Mouse (Mus musculus) thymus, adult 2 months (tissue): ENCODE measurements around the gene Tgfbr2. TPM values are rescaled to one million over a fixed set of nuclear protein-coding genes. Genes with fewer than 3 reads are reported as not detected.

Source experiments
- DNase-seq: peaks from one replicate; pipeline ENCODE4 v3.0.0; 2021
- H3K27ac ChIP-seq: fragments of 200-500 bp; 2 replicates; pipeline ENCODE4 v1.5.1; 2012; ENCODE audit warnings: low read length, control low read depth; ENCODE audit not compliant: control insufficient read depth, insufficient read depth
- H3K27me3 ChIP-seq: fragments of 200-500 bp; 2 replicates; pipeline ENCODE4 v1.6.1; 2012; ENCODE audit warnings: mild to moderate bottlenecking, low read length, moderate library complexity, mixed read lengths; ENCODE audit not compliant: control insufficient read depth, insufficient read depth
- H3K36me3 ChIP-seq: fragments of 200-500 bp; 2 replicates; pipeline ENCODE4 v1.6.1; 2012; ENCODE audit warnings: mild to moderate bottlenecking, low read length, moderate library complexity; ENCODE audit not compliant: control insufficient read depth, insufficient read depth
- H3K4me1 ChIP-seq: fragments of 200-500 bp; replicated peaks from 2 replicates; pipeline ENCODE4 v1.6.1; 2012; ENCODE audit warnings: low read length; ENCODE audit not compliant: control insufficient read depth, insufficient read depth
- H3K4me3 ChIP-seq: fragments of 200-500 bp; 2 replicates; pipeline ENCODE4 v1.5.1; 2012; ENCODE audit warnings: mild to moderate bottlenecking, low read length, control low read depth, moderate library complexity; ENCODE audit not compliant: control insufficient read depth, insufficient read depth
- CTCF ChIP-seq: fragments of 200-500 bp; IDR thresholded peaks from 2 replicates; pipeline ENCODE4 v1.5.1; 2012; ENCODE audit warnings: mild to moderate bottlenecking, control low read depth, low read length, moderate library complexity, borderline replicate concordance; ENCODE audit not compliant: control insufficient read depth, poor library complexity, insufficient read depth; ENCODE audit errors: extremely low read depth
- POLR2A ChIP-seq: fragments of 200-500 bp; IDR thresholded peaks from 2 replicates; pipeline ENCODE4 v1.6.1; 2012; ENCODE audit warnings: mild to moderate bottlenecking, low read length, control low read depth, moderate library complexity; ENCODE audit not compliant: control insufficient read depth, poor library complexity, insufficient read depth; ENCODE audit errors: extremely low read depth
- WGBS: fragments of 180-500 bp; shearing (Covaris S2); methylation state at CpG from one replicate; pipeline ENCODE4 v1.1.7; 2018; 5-methylcytosine and 5-hydroxymethylcytosine counted together
- polyA plus RNA-seq: library from polyadenylated mRNA; depleted of rRNA; stranded (reverse); fragments of >200 nt; gene quantifications from 2 replicates; pipeline ENCODE4 v1.2.3, GENCODE M21; 2012

Tgfbr2 gene
- polyA plus RNA-seq, 1 experiment: 57.2 TPM

DNA sequence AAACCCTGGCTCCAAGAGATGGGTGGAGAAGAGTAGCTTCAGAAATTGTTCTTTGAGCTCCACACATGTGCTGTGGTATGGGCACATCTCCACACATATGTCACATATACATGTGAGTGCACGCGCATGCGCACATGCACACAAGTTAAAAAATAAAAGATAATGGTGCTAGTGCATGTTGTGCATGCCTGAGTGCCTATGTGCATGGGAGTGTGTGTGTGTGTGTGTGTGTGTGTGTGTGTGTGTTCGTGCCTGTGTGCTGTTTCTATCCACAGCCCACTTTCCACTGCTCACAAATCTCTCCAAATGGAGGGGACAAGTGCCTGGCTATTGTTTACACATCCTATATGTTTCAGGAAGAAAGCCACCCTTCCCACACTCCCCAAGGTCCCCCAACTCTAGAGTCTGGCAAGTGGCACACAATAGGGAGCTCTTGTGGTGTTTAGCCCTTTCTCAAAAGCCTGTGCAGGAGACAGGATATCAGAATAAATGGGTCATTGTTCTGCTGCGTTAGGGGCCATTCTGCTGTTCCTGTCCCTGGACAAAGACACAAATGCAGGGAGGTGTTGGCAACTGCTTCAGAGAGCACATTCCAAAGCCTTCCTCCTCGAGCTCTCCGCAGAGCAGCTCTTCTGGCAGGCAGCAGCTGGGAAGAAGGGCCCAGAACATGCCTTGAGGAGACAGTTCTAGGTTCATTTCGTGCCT lies 37.9 kb upstream of the Tgfbr2 start:
- no peak for DNase-seq
- WGBS: 93% methylated on average over 8 of the region's 8 CpGs
- Histone ChIP-seq H3K27ac (peak overlapping the region; percentile 42), H3K4me3 (no peak overlapping the region), H3K36me3 (no peaks in the 10 kb centered on the region), H3K4me1 (peaks cover 34% of the 10 kb centered on the region), H3K27me3 (no peaks in the 10 kb centered on the region)
- TF ChIP-seq CTCF (no peak), POLR2A (no peak)

DNA sequence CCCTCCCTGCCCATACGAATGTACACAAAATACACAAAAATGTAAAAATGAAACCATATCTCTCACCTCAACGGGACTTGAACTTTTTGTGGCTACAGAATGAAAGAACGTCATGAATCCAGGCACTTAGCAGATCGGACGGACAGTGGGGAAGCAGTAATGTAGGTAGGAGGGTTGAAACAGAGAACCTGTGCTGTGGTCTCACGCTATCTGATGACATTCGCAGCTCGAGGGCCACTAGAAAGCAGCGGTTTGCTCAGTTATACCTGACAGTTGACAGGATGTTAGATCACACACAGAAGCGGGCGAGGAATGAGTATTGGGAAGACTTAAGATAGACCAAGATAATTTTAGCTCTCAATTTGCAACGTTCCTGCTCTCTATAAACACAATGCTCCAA lies 36.9 kb upstream of the Tgfbr2 start:
- Histone ChIP-seq H3K36me3 (no peaks in the 10 kb centered on the region), H3K4me1 (peaks cover 34% of the 10 kb centered on the region), H3K27ac (peak overlapping the region; percentile 60), H3K4me3 (peak overlapping the region; percentile 40), H3K27me3 (no peaks in the 10 kb centered on the region)
- WGBS: 41% methylated on average over 12 of the region's 12 CpGs
- TF ChIP-seq POLR2A (no peak), CTCF (no peak)
- DNase-seq: no peak

DNA sequence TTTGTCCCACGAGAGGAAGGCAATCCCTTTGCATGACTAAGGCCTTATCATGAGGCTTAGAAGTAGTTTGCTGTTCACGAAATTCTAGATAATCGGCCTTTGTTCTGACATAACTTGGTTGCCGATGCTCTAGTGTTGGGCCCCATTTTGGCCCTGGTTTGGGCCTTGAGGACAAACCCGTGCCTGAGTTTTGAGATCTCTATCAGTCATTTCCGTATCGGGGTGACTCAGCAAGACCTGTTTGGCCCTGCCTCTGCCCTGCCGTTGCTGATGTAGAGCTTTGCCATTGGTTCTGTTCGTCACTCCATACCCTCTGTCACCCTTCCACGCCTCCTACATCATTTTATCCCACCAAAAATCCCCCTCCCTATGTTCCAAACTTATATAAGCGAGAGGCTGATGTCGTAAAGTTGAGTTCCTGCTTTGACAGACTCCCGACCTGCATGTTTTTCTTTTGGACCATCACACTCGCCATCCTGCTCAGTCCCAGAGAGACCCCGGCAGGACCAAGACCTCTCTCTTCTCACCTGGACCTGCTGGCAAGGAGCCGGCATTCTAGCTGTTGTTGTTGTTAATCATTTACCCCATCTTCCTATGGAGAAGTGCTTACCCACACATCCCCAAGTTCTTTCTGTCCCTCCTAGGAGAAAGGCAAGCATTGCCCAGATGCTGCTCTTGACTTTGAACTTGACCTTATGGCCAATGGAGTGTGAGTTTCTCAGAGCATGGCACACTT lies 33.2 kb upstream of the Tgfbr2 start:
- Histone ChIP-seq H3K4me3 (no peak overlapping the region), H3K36me3 (no peaks in the 10 kb centered on the region), H3K4me1 (peaks cover 13% of the 10 kb centered on the region), H3K27ac (no peak overlapping the region), H3K27me3 (no peaks in the 10 kb centered on the region)
- no peak for TF ChIP-seq CTCF
- TF ChIP-seq POLR2A: no peak
- 90% methylated on average over 16 of the region's 16 CpGs for WGBS
- no peak for DNase-seq

DNA sequence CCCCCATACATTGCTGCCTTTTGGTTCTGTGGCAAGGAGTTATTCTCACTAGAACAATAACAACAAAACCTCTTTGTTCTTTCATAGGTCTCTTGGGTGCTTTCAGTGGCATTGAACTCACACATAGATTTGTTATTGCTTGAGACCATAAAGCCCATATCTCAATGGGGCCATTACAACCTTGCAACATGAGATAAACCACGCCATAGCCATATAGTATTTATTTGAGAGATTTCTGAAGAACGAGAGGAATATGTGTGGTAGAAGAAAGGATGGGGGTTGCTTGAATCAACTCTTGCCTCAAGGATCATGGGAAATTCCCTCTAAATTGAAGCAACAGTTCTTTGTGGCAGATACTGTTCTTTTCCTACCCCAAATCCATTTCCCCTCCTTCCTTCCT lies 31.7 kb upstream of the Tgfbr2 start:
- Histone ChIP-seq H3K27ac (no peak overlapping the region), H3K36me3 (no peaks in the 10 kb centered on the region), H3K4me3 (no peak overlapping the region), H3K27me3 (no peaks in the 10 kb centered on the region), H3K4me1 (peaks cover 2% of the 10 kb centered on the region; the same call in 1 of the 2 replicates)
- DNase-seq: no peak
- 99% methylated on average over 2 of the region's 2 CpGs for WGBS
- no peak for TF ChIP-seq CTCF
- TF ChIP-seq POLR2A: no peak

DNA sequence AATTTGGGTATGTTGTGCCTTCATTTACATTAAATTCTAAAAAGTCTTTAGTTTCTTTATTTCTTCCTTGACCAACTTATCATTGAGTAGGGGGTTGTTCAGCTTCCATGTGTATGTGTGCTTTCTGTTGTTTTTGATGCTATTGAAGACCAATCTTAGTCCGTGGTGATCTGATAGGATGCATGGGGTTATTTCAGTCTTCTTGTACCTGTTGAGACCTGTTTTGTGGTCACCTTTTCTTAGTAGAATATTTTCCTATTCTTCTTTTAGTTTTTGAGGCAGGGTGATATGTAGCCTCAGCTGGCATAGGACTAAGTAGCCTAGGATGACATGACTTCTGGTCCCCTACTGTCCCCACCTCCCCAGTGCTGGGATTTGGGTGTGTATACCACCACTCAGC lies 28.5 kb upstream of the Tgfbr2 start:
- Histone ChIP-seq H3K27me3 (no peaks in the 10 kb centered on the region), H3K4me1 (no peaks in the 10 kb centered on the region), H3K27ac (no peak overlapping the region), H3K4me3 (no peak overlapping the region), H3K36me3 (no peaks in the 10 kb centered on the region)
- no peak for TF ChIP-seq POLR2A
- no peak for TF ChIP-seq CTCF
- WGBS: 87% methylated on average over 1 of the region's 1 CpGs
- no peak for DNase-seq

DNA sequence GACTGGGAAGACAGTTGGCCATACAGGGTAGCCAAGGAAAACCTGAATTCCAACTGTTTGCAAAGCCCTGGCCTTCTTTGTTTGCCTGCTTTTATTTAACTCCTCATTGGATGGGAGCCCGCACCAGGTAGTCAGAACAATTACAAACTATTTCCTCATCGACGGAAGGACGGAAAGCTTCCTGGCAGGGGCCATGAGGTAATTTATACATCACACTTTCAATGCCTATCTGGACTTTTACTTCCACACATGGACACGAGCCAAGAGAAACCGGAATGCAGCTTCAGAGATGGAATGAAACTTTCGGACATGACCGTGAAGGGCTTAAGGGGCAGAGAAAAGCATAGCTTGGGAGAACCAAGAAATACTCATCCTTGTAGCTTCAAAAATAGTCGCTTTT lies 24.0 kb upstream of the Tgfbr2 start:
- Histone ChIP-seq H3K4me3 (no peak overlapping the region), H3K27me3 (no peaks in the 10 kb centered on the region), H3K36me3 (no peaks in the 10 kb centered on the region), H3K4me1 (0 out of 2 replicates have a peak, but pooled peaks cover under 1% of the 10 kb centered on the region), H3K27ac (no peak overlapping the region)
- no peak for TF ChIP-seq CTCF
- no peak for TF ChIP-seq POLR2A
- DNase-seq: no peak
- WGBS: 89% methylated on average over 9 of the region's 9 CpGs
